Mouse (Mus musculus) NIH3T3 (cell line): ENCODE data around the gene Lhx1.
A peak's percentile ranks its signal among the peaks of the same experiment; 100 is the strongest.

Experiments
- DNase-seq: peaks from one replicate; pipeline ENCODE4 v3.0.0-alpha.2; 2012; ENCODE audit warnings: low read depth

The Lhx1 gene

GRCm38 (mm10) chr11:84526451-84526850, 1.1 kb upstream of the Lhx1 start:
- DNase-seq: no peak

- DNase-seq: no peak
These were observed 644 bp downstream of the Lhx1 start for GRCm38 (mm10) chr11:84524511-84525270.

- DNase-seq: no peak
These were observed 1.4 kb downstream of the Lhx1 start for GRCm38 (mm10) chr11:84523841-84524510.

GRCm38 (mm10) chr11:84523321-84523831, 2.0 kb downstream of the Lhx1 start:
- no peak for DNase-seq

GRCm38 (mm10) chr11:84522577-84523320, 2.6 kb downstream of the Lhx1 start:
- DNase-seq: peak; percentile 54

GRCm38 (mm10) chr11:84521751-84522299, 3.5 kb downstream of the Lhx1 start:
- DNase-seq: no peak

- DNase-seq: no peak
These were observed 4.3 kb downstream of the Lhx1 start for GRCm38 (mm10) chr11:84521071-84521390.

GRCm38 (mm10) chr11:84520269-84521070, 4.9 kb downstream of the Lhx1 start:
- no peak for DNase-seq

GRCm38 (mm10) chr11:84519576-84520268, 5.6 kb downstream of the Lhx1 start:
- DNase-seq: no peak

GRCm38 (mm10) chr11:84519036-84519435, 6.3 kb downstream of the Lhx1 start:
- DNase-seq: no peak

- DNase-seq: no peak
These were observed 7.1 kb downstream of the Lhx1 start for GRCm38 (mm10) chr11:84518261-84518660.

GRCm38 (mm10) chr11:84517431-84517830, 7.9 kb downstream of the Lhx1 start:
- DNase-seq: no peak

GRCm38 (mm10) chr11:84516501-84517240, 8.7 kb downstream of the Lhx1 start:
- no peak for DNase-seq

GRCm38 (mm10) chr11:84513171-84514116, 11.9 kb downstream of the Lhx1 start, which contains the start of gene Aatf:
Aatf (minus strand) TSS chr11:84513522.
- DNase-seq: peak; percentile 99

GRCm38 (mm10) chr11:84512031-84512430, 13.3 kb downstream of the Lhx1 start:
- DNase-seq: peak; percentile 13

GRCm38 (mm10) chr11:84504296-84504695, 21.0 kb downstream of the Lhx1 start:
- DNase-seq: no peak

GRCm38 (mm10) chr11:84497944-84498343, 27.4 kb downstream of the Lhx1 start:
- DNase-seq: peak; percentile 22

GRCm38 (mm10) chr11:84496901-84497300, 28.4 kb downstream of the Lhx1 start:
- no peak for DNase-seq

GRCm38 (mm10) chr11:84495774-84496173, 29.6 kb downstream of the Lhx1 start:
- no peak for DNase-seq
